In the genomic region with DNA sequence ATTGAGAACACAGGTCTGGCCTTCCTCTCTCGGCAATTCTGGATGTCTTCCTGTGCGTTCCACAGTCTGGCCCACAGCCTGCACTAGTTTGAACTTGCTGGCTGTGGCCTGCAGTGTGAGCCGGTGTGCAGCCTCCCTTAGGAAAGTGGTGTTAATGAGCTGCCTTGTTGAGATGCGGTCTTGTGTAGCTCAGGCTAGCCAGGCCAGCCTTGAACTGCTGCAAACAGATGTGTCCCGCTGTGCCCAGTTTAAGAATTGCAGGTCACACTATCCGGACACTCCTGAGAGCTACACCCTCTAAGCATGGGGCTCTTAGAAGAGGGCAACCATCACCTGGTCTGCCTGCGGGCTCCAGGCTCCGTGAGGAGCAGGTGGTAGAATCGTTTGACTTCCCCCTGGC, we compare ENCODE assay signal across 27 mouse cellular contexts. TPM values are rescaled to one million over a fixed set of nuclear protein-coding genes. Genes with fewer than 3 reads are reported as not detected.
A peak's percentile ranks its signal among the peaks of the same experiment; 100 is the strongest.
DNase-seq lines count a peak whose midpoint lies in the region; ATAC-seq and TF ChIP-seq lines count a peak whose summit lies in the region.
"Had no signal": no experiment of that assay in that cellular context is flagged by ENCODE, and none has a peak within 500 bp of the region (broad histone marks: within the 10 kb centered on the region; RNA-seq: fewer than 3 reads in every experiment).

No protein-coding gene starts in this region.

- peak overlapping the region; percentile 12; the same call in 1 of the 2 replicates for H3K27ac ChIP-seq in forebrain, embryonic 10.5 days
- H3K27ac ChIP-seq in forebrain, embryonic 13.5 days: no peak overlapping the region
- H3K27ac ChIP-seq in hindbrain, embryonic 13.5 days: no peak overlapping the region
- H3K27ac ChIP-seq: embryonic facial prominence, embryonic 10.5 days; embryonic facial prominence, embryonic 12.5 days; forebrain, embryonic 12.5 days; forebrain, embryonic 15.5 days had no signal

- H3K4me2 ChIP-seq in forebrain, embryonic 13.5 days: no peak overlapping the region
- no peak overlapping the region for H3K4me2 ChIP-seq in hindbrain, embryonic 13.5 days
- H3K4me2 ChIP-seq: embryonic facial prominence, embryonic 12.5 days; forebrain, embryonic 12.5 days; forebrain, embryonic 15.5 days had no signal

- H3K4me3 ChIP-seq in forebrain, embryonic 10.5 days: no peak overlapping the region
- H3K4me3 ChIP-seq in forebrain, embryonic 13.5 days: no peak overlapping the region
- H3K4me3 ChIP-seq in E14TG2a.4 (replicated peaks; ENCODE audit: low read length): peak overlapping the region; percentile 44
- no peak overlapping the region for H3K4me3 ChIP-seq in hindbrain, embryonic 13.5 days
- H3K4me3 ChIP-seq: embryonic facial prominence, embryonic 10.5 days; embryonic facial prominence, embryonic 12.5 days; forebrain, embryonic 12.5 days; forebrain, embryonic 15.5 days had no signal

- ATAC-seq in forebrain, embryonic 13.5 days: no peak
- no peak for ATAC-seq in hindbrain, embryonic 13.5 days (ENCODE audit: low FRiP score)
- ATAC-seq: CD4-positive, CD25-positive, alpha-beta regulatory T cell, adult 4 months; forebrain, embryonic 15.5 days; forebrain, postnatal 0 days; Patski had no signal

- peaks cover 13% of the 10 kb centered on the region for H3K27me3 ChIP-seq in forebrain, embryonic 10.5 days (ENCODE audit: poor library complexity, severe bottlenecking)
- no peaks in the 10 kb centered on the region for H3K27me3 ChIP-seq in forebrain, embryonic 13.5 days
- H3K27me3 ChIP-seq in E14TG2a.4 (ENCODE audit: insufficient read depth, low read length): peaks cover 6% of the 10 kb centered on the region; the same call in 1 of the 2 replicates
- peaks cover 25% of the 10 kb centered on the region for H3K27me3 ChIP-seq in hindbrain, embryonic 13.5 days
- H3K27me3 ChIP-seq: embryonic facial prominence, embryonic 12.5 days; forebrain, embryonic 15.5 days had no signal

- H3K9me3 ChIP-seq in forebrain, embryonic 10.5 days: no peaks in the 10 kb centered on the region
- H3K9me3 ChIP-seq in forebrain, embryonic 13.5 days (replicated peaks): no peaks in the 10 kb centered on the region
- no peaks in the 10 kb centered on the region for H3K9me3 ChIP-seq in E14TG2a.4 (ENCODE audit: low read length)
- no peaks in the 10 kb centered on the region for H3K9me3 ChIP-seq in hindbrain, embryonic 13.5 days
- H3K9me3 ChIP-seq: embryonic facial prominence, embryonic 10.5 days; embryonic facial prominence, embryonic 12.5 days; forebrain, embryonic 12.5 days; forebrain, embryonic 15.5 days had no signal

- WGBS in forebrain, embryonic 10.5 days: 88% methylated on average over 9 of the region's 9 CpGs
- WGBS in forebrain, embryonic 13.5 days: 88% methylated on average over 9 of the region's 9 CpGs
- WGBS in hindbrain, embryonic 13.5 days: 87% methylated on average over 9 of the region's 9 CpGs

- TF ChIP-seq CTCF in E14TG2a.4 (conservative IDR thresholded peaks at IDR 0.05; ENCODE audit: low read length): no peak

- no peak for DNase-seq in forebrain, embryonic 10.5 days (ENCODE audit: extremely low spot score, low spot score)
- DNase-seq in ES-CJ7 (ENCODE audit: low read depth, low spot score): peak; percentile 67
- peak; percentile 62 for DNase-seq in ZHBTc4 (ENCODE audit: low read depth, low spot score)
- DNase-seq in layer of hippocampus, adult 18-20 months (ENCODE audit: low spot score in 2 of 2): no peak
- DNase-seq: adrenal gland, adult 2 months; adrenal gland, postnatal 10 days; adrenal gland, postnatal 25 days; B cell, adult 2 months; cerebellum, adult 11 months; cerebellum, adult 18-20 months; cerebellum, adult 8-10 months; cerebellum, adult 9-11 months; cerebellum, postnatal 14 days; cerebellum, postnatal 36 days; forebrain, postnatal 0 days had no signal

- H3K4me1 ChIP-seq in forebrain, embryonic 10.5 days: no peaks in the 10 kb centered on the region; the same call in 1 of the 2 replicates
- no peaks in the 10 kb centered on the region for H3K4me1 ChIP-seq in forebrain, embryonic 13.5 days
- peaks cover 80% of the 10 kb centered on the region for H3K4me1 ChIP-seq in E14TG2a.4 (replicated peaks; ENCODE audit: low read depth, low read length)
- no peaks in the 10 kb centered on the region for H3K4me1 ChIP-seq in hindbrain, embryonic 13.5 days (replicated peaks)
- H3K4me1 ChIP-seq: embryonic facial prominence, embryonic 10.5 days; embryonic facial prominence, embryonic 12.5 days; forebrain, embryonic 12.5 days; forebrain, embryonic 15.5 days had no signal

- H3K9ac ChIP-seq in forebrain, embryonic 13.5 days: no peak overlapping the region
- H3K9ac ChIP-seq in hindbrain, embryonic 13.5 days: no peak overlapping the region
- H3K9ac ChIP-seq: embryonic facial prominence, embryonic 12.5 days; forebrain, embryonic 12.5 days; forebrain, embryonic 15.5 days; forebrain, postnatal 0 days had no signal

- H3K36me3 ChIP-seq in forebrain, embryonic 10.5 days (replicated peaks): no peaks in the 10 kb centered on the region
- no peaks in the 10 kb centered on the region for H3K36me3 ChIP-seq in forebrain, embryonic 13.5 days (ENCODE audit: poor library complexity, severe bottlenecking)
- H3K36me3 ChIP-seq in E14TG2a.4 (ENCODE audit: insufficient read depth, low read length): no peaks in the 10 kb centered on the region
- no peaks in the 10 kb centered on the region for H3K36me3 ChIP-seq in hindbrain, embryonic 13.5 days
- H3K36me3 ChIP-seq: embryonic facial prominence, embryonic 10.5 days; embryonic facial prominence, embryonic 12.5 days; forebrain, embryonic 12.5 days; forebrain, embryonic 15.5 days; G1E had no signal

RNA-seq across cellular contexts. Expression of a gene that starts 18.4 kb away (rescaled TPM):
- 38.2 and 43.2 TPM in 2 replicates for polyA plus RNA-seq in forebrain, embryonic 10.5 days (2016; fragmentation: Nextera tagmentation; extraction: Ambion mirVana)
- polyA plus RNA-seq in forebrain, embryonic 13.5 days (2015; fragmentation: Nextera tagmentation; extraction: Ambion mirVana): 35.1 and 35.4 TPM in 2 replicates
- 0.28 and 0.66 TPM in 2 replicates for polyA plus RNA-seq in hindbrain, embryonic 13.5 days (2015; fragmentation: Nextera tagmentation; extraction: Ambion mirVana)
- not detected for total RNA-seq in layer of hippocampus, adult 18-20 months (2021)
- total RNA-seq: adrenal gland, adult 2 months; adrenal gland, postnatal 10 days; adrenal gland, postnatal 25 days; CH12.LX; common myeloid progenitor, adult 5-6 weeks had no signal
- polyA plus RNA-seq: adrenal gland, adult 2 months; G1E had no signal

Comparison
In these comparisons a context has a peak if more than half of its experiments do, and no peak if none do; other contexts are left out.
1. DNase-seq: peak in ES-CJ7 (single experiment) and ZHBTc4 (single experiment); none in forebrain, embryonic 10.5 days (single experiment) and layer of hippocampus, adult 18-20 months (0 of 2).
2. RNA of a gene that starts 18.4 kb away (polyA plus RNA-seq): 38.2 to 43.2 TPM in forebrain, embryonic 10.5 days and 35.1 to 35.4 TPM in forebrain, embryonic 13.5 days; 0.28 to 0.66 TPM in hindbrain, embryonic 13.5 days; every median in the first group is over 10 times any median in the second.